Mouse (Mus musculus) heart, postnatal 0 days (tissue): ENCODE measurements around the gene Zfp992.
"Not testable (repeated sequence)": the region's sequence is repeated elsewhere in the genome, so short reads cannot be mapped to it uniquely, and the experiment has no call there.

Experiments
- CTCF ChIP-seq: IDR thresholded peaks from 2 replicates; pipeline ENCODE4 v1.5.1; 2016; ENCODE audit warnings: antibody characterized with exemption, control low read depth, low read depth
- EP300 ChIP-seq: IDR thresholded peaks from 2 replicates; pipeline ENCODE4 v1.6.1; 2016; ENCODE audit warnings: antibody characterized with exemption, low read depth

DNA sequence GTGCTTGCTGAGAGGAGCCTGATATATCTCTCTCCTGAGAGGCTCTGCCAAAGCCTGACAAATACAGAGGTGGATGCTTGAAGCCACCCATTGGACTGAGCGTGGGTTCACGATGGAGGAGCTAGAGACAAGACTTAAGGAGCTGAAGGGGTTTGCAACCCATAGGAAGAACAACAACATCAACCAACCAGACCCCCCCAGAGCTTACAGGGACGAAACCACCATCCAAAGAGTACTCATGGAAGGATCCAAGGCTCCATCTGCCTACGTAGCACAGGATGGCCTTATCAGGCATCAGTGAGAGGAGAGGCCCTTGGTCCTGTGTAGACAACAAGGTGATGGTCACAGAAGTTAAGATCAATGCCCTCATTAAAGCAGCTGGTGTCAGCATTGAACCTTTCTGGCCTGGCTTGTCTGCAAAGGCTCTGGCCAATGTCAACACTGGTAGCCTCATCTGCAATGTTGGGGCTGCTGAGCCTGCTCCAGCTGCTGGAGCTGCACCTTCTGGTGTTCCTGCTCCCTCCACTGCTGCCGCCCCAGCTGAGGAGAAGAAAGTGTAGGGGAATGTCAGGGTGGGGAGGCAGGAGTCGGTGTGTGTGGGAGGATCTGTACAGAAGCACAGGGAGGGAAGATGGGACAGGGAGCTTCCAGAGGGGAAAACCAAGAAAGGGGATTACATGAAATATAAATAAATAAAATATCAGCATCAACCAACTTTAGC, 31.7 kb downstream of the Zfp992 start:
- TF ChIP-seq CTCF, EP300: not testable (repeated sequence)
